Mouse (Mus musculus) spleen, postnatal 4 days (tissue): ENCODE results near the gene Heatr5a.

Experiments
- DNase-seq, 2 experiments: peaks; one replicate each; pipeline ENCODE4 v3.0.0; 2022; ENCODE audit warnings: low spot score in 2 of 2

Heatr5a gene

DNA sequence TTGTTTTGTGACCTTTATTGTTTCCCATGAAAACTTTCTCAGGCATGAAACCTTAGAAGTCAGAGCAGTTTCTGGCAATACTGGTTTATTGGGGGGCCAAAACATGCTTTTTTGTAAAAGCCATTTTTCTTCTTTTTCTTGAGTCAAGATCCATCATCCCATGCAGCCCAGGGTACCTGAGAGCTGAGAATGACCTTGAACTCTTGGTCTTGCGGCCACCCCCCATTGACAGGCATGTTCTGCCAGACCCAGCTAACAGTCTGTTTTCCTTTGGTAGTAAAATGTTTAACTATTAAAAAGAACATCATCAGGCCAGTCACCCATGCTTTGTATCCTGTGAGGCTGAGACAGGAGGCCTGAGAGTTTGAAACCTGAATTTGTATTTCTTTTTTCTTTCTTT lies 125.9 kb downstream of the Heatr5a start:
- no peak for DNase-seq

DNA sequence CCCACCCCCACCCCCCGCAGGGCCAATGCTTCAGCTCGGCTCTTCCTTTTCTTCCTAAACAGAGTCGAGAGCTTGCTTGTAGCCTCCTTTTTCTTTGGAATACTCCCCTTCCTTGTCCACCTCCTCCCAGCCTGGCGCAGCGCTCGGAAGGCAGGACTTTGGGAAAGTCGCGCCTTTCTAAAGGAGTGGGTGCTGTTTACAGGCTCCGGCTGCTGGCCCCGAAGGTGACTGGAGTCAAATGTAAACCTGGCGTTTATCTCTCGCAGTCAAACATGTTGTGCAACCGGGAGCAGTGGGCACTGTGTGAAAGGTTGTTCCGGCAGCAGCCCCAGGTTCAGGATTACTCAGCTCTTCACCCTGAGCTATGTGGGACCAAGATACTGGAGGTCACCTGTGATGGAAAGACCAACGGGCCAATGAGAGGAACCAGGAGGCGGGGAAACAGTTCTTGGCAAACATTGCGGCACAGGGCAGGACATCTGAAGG lies 126.3 kb downstream of the Heatr5a start:
- peak; percentile 96 to 98 for DNase-seq

DNA sequence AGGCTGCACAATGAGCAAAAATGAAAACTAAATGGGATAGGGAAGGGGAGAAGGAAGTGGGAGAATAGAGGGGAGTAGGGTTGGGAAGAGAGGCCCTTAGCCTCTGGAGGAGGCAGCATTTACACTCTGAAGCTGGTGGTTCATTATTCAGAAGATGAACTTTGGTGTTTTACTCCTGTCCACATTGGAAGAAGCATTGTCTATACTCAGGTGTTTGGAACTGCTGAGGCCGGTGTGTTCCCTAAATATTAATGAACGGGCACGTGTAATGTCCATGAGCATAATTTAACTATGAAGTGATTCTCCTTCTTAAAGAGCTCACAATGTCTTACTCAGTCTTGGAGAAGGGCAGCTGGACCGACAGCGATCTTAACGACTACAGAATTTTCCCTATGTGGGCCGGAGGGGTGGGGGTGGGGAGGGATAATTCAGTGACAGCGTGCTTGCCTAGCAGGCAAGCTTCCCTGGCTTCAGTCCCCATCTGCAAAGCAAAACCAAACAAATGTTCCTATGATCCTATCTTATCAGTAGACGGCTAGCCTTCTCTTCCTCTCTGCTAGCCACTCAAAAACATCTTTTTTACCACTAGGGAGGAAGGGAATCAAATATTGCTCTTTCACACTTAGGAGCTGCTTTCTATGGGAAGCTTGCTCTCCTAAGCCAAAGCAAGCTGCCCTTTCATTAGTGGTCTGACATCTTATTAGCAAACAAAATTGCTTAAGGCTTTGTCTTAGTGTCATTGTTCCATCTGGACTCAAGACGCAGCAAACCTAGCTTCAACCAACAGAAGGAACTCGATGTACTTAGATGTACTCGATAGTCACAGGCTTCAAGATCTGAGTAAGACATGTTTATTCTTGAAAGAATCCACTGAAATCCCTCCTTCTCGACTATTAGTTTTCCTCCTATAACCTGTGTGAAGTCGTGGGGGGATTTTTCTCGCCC lies 127.3 kb downstream of the Heatr5a start:
- no peak for DNase-seq

DNA sequence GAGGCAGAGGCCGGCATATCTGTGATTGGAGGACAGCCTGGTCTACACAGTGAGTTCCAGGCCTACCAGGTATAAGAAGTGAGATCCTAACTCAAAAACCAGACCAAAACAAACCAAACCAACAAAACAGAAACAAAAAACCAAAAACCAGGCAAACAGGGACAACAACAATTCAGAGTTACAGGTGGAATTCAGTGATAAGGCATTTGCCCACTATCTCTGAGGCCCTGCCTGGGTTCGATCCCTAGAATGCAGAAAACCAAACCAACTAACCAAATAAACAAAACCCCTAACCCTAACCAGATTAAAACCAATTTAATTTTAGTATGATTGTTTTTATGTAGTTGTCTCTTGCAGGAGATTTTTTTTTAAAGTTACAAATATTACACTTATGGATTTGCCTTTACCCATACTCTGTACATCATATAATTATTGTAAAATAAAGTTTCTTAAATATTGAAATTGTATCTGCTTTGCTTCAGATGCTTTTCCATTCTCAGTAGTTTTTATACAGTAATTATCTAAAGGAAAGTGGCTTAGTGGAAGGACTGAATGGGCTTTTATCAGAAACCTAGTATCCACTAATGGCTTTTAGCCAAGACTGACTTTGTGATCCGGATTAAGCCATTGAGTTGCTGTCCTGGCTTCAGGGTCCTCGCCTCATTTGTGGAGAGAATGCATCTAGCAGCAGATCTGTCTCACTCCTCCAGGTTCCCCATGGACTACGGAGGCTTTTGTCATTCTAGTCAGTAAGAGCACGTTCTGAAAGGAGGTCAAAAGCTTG lies 128.8 kb downstream of the Heatr5a start:
- DNase-seq: no peak

DNA sequence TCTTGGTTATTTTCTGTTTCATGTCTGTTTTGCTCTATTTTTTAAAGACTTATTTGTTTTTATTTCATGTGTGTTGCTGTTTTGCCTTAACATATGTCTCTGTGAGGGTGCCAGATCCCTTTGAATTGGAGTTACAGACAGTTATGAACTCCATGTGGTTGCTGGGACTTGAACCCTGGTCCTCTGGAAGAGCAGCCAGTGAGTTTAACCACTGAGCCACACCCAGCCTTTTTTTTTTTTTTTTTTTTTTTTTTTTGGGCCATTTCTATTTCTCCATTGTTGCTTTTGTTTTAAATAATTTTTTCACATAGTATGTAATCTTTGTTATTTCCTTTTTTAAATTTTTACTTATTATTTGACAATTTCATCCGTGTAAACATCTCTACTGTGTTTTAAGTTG lies 131.3 kb downstream of the Heatr5a start:
- DNase-seq: no peak

DNA sequence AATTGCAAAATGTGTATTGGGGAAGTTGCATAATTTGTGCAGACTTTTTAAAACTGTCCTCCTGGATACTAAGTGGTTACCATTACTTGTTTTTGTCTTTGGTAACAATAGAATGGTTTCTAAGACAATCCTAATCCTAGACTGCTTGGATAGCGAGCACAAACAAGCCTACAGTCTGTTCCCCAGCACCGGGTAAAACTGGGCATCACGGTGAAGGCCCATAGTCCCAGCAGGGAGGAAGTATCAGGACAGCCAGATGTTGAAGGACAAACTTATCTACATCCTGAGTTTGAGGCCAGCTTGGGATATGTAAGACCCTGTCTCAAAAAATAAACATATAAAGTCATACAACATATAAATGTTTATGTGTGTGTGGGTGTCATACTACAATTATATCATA lies 135.9 kb downstream of the Heatr5a start:
- DNase-seq: no peak

DNA sequence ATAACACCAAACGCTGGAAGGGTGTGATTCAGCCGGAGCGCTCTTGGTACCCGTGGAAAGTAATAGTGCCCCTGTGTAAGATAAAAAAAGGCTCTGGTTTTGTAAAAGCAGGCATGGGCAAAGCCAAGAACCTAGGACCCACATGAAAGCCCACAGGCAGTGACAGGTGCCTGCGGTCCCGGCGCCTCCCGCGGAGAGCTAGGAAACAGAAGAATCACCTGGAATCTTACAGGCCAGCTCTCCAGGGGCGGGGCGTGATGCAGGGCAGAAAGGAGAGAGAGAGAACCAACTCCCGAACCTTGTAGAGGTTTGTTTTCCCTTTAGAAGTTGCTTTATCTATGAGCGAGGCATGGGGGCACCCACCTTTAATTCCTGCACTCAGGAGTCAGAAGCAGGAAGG lies 139.2 kb downstream of the Heatr5a start:
- DNase-seq: no peak

DNA sequence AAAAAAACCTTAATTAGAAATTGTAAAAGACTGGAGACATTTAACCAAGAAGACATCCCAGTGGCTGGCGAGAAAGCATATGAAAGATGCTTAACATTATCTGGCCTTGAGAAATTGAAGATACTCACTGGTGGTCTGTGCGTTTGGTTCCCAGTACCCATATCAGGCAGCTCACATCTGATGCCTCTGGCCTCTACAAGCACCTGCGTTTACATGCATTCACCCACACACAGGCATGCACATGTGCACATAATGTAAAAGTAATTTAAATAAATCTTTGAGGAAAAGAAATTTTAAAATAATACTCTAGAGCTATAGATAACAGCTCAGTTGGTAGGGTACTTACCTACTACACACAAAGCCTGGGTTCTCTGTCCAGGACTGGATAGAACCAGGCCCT lies 139.8 kb downstream of the Heatr5a start:
- DNase-seq: no peak

DNA sequence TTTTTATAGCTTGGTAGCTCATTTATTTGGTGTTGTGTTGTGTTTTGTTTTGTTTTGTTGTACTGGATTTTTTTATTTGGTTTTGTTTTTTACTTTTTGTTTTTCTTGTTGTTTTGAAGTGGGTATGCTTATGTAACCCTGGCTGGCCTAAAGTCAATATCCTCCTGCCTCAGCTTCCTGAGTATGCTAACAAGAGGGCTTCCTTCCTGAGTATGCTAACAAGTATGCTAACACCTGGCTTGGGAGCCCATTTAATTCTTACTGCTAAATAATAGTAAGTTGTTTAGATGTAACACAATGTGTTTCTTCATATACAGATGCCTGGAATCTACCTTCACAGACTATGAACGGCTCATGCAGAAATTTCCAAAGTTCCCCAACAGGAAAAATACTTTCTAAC lies 140.4 kb downstream of the Heatr5a start:
- DNase-seq: no peak

DNA sequence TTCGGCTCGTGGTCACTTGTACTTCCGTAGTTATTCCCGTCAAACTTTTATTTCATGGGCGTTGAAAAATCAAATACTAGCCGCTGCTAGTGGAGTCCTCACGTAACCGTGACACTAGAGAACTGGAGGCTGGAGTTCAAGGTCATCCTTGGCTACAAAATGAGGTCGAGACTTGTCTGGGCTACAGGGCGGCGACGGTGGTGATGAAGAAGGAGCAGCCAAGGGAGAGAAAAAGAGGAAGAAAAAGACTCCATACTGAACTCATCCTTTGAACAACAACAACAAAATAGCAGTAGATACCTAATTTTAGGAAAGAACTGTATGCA lies 141.1 kb downstream of the Heatr5a start:
- no peak for DNase-seq

DNA sequence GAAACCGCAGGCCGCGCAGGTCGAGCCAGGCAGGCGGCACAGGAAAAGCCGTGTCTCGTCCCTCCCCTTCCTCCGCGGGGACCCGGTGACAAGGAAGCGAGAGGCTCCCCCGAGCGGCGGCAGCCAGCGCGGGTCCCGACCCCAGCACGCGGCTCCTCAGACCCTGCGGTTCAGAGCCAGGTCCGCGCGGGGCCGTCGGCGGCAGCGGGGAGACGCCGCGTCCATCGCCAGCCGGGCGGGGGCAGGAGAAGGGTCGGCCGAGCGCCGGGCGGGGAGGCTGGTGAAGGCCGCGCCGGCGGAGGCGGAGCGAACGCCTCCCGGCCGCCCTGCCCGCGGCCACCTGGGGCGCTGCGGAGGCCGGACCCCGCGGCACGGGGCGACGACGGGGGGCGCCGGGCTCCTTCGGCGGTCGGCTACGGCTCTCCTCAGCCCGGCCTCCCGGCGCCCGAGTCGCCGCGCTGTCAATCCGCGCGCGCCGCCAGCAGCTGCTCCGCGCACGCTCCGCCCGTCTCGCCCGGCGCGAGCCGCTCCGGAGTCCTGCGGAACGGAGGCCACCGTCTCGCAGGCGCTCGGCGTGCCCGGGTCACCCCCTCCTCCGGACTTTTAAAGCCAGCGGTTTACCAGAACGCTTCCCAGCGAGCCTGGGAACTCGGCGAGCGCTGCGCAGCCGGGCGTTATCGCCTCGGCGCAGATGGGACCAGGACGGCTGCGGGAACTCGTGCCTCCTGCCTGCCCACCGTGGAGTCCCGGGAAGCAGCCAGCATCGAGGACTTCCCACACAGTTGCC lies 141.6 kb downstream of the Heatr5a start, which contains the start of gene Hectd1:
TSS of gene Hectd1 (minus strand) at position 247 of the 787 bp plus-strand sequence.
- peak; percentile 84 to 93 for DNase-seq

DNA sequence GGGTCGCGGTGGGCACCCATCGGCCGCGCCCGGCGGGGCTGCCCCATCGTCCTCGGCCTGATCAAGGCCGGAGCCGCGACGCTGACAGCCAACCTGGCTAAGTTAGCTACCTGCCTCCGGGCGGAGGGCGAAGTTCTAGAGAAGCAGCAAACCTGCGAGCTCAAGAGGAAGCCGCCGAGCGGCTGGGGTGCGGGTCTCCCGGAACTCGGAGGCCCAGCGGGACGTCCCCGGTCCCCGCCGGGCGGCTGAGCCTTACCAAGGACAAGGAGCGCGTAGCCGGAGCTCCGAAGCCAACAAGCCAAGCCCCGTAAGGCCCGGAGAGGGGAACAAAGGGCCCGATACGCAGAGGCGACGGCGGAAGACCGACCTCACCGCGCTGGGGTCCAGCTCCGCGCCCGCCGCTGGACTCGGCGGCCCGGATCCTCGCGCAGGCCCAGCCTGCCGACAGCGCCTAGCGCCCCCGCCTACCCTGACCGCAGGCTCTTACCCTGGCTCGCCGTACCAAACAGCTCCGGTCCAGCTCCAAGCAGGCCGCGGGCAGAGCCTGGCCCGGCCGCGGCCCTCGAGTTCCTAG lies 142.3 kb downstream of the Heatr5a start:
- DNase-seq: peak; percentile 72 to 87

DNA sequence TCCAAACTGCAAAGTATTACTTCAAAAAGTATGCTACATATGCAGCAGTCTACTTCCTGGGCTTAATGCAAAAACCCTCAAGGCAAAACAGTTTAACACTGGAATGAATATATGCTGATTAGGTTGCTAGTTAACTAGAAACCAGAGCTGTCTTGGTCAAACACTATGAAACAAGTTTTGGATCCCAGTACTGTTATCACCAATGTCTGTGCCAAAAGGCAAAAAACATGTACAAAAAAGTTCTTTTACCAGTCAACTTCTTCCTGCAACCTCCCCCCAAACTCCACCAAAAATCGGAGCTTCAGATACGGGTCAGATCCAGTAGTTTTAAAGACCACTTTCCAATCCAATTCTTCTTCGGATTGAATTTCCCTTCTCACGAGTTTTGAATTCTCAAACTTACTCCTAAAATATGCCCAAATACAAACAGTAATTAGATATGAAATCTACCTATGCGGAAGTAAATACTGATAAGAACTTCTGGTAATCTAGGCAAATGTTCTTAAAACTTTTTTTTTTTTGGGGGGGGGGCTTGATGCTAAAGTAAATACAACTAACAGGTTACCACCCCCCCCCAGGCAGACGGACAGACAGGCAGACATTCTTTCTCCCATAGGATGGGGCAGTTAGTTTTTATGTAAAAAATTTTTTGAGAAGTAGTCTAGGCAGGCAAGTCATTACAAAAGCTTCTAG lies 143.0 kb downstream of the Heatr5a start:
- DNase-seq: no peak
